Mouse (Mus musculus): ENCODE data around the gene Mast1.
A peak's percentile ranks its signal among the peaks of the same experiment; 100 is the strongest.

The Mast1 gene

GRCm38 (mm10) chr8:84943699-84944098 is 6.5 kb upstream of the Mast1 start:
- peak; percentile 55 for DNase-seq (ENCODE audit: low spot score)

- DNase-seq (ENCODE audit: low spot score): no peak
Observed at GRCm38 (mm10) chr8:84937620-84938485, 694 bp upstream of the Mast1 start.

GRCm38 (mm10) chr8:84936041-84936961 is 858 bp downstream of the Mast1 start:
- peak; percentile 50 for DNase-seq (ENCODE audit: low spot score)

- DNase-seq (ENCODE audit: low spot score): peak; percentile 74
Observed at GRCm38 (mm10) chr8:84935489-84935888, 1.7 kb downstream of the Mast1 start.

DNA sequence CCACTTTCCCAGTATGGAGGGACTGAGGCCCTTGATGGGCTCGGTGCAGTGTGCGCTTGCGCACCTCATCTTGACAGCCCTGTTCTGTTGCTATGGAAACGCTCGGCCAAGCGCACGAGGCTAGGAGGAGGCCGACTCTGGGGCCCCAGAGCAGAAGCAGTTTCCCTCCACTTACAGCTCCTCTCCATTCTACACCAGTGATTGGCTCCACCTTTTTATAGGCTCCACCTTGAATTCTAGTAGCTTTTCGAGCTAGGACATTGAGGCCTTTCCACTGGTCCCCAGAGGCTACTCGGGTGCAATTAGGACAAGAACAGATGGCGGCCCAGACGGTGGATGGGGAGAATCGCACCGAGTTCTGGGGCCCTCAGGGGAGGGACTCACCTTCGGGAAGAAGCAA is 2.3 kb downstream of the Mast1 start:
- DNase-seq (ENCODE audit: low spot score): peak; percentile 96

GRCm38 (mm10) chr8:84933767-84934559 is 3.2 kb downstream of the Mast1 start:
- DNase-seq (ENCODE audit: low spot score): no peak

GRCm38 (mm10) chr8:84930582-84930981 is 6.6 kb downstream of the Mast1 start:
- no peak for DNase-seq (ENCODE audit: low spot score)

GRCm38 (mm10) chr8:84928456-84929306 is 8.5 kb downstream of the Mast1 start:
- DNase-seq (ENCODE audit: low spot score): peak; percentile 89

DNA sequence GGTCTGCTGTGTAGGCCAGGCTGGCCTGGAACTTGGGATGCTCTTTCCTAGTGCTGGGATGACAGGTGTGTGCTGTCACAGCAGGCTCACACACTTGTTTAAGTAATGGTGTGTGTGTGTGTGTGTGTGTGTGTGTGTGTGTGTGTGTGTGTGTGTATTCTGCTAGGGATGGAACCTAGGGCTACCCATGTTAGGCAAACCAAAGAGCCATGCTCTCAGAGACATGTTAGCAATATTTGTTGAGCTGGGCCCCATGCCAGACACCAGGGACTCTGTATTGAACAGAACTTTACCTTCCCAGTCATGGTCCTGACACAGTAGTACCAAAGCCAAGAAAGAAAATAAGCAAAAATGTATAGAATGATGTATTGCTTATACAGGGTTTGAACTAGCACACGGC is 9.6 kb downstream of the Mast1 start:
- DNase-seq (ENCODE audit: low spot score): no peak

GRCm38 (mm10) chr8:84925557-84925956 is 11.6 kb downstream of the Mast1 start:
- no peak for DNase-seq (ENCODE audit: low spot score)

DNA sequence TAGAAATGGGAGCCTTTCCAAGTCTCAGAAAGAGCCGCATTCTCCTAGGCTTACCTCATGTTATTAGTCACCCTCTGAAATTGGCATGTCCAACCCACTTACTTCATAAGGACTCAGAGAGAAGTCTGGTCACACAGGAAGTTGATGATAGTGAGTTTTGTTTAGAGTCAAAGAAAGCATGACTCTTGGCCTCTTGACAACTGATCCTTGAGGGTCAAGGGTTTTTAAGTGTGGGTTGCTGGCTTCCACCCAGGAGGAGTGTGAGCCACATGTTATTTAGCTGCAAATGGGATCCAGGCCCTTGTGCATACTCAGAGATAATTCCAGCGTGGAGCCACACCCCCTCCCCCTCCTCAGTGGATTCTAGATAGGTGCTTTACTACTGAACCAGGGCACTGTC is 15.6 kb downstream of the Mast1 start:
- DNase-seq (ENCODE audit: low spot score): no peak

- no peak for DNase-seq (ENCODE audit: low spot score)
Observed at GRCm38 (mm10) chr8:84918646-84919045, 18.5 kb downstream of the Mast1 start.

DNA sequence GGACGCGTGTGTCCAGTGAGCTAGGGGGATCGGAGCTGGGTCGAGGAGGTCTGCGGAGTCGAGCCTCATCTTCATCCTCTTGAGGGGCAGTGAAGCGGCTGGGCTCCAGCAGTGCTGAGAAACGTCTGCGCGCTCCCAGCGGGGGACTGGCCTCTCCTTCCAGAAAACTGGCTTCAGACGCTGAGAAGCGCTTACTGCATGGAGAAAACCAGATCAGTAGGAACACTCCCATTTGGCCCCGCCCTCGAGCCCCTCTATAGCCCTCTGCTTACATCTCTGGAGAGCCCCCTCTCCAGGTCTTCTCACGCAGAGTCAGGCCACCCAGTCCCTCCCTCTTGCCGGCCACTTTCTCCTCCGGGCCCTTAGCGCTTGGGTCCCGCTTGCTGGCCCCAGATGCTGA is 19.4 kb downstream of the Mast1 start:
- no peak for DNase-seq (ENCODE audit: low spot score)

GRCm38 (mm10) chr8:84915269-84915668 is 21.9 kb downstream of the Mast1 start:
- DNase-seq (ENCODE audit: low spot score): no peak

DNA sequence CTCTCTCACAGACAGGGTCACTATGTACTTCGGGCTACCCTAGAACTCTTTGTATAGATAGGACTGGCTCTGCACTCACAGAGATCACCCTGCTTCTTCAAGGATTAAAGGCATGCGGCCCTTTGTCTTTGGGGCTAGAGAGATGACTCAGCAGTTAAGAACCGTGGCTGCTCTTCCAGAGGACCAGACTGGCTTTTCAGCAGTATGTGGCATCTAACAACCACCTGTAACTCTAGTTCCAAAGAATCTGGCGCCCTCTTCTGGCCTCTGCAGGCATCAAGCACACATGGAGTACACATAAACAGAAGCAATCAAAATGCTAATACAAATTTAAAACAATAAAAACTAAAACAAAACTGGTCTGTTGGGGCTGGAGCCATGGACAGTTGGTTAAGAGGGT is 23.2 kb downstream of the Mast1 start:
- peak; percentile 56 for DNase-seq (ENCODE audit: low spot score)

DNA sequence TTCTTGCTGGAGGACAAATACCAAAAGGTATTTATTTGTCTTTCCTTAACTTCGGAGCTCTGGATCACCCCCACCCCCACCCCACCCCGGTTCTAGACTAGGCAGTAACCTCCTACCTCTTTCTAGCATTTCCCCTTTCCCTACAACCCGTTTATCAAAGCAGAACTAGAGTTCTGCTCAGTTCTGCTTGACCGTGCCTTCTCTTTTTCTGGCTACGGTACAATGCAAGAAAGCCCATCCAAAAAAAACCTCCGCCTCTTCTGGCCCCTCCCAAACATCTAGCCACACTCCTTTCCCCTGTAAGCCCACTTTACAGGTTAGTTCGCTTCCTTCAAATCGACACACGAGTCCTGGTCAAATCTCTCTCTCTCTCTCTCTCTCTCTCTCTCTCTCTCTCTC is 23.7 kb downstream of the Mast1 start:
- DNase-seq (ENCODE audit: low spot score): no peak

DNA sequence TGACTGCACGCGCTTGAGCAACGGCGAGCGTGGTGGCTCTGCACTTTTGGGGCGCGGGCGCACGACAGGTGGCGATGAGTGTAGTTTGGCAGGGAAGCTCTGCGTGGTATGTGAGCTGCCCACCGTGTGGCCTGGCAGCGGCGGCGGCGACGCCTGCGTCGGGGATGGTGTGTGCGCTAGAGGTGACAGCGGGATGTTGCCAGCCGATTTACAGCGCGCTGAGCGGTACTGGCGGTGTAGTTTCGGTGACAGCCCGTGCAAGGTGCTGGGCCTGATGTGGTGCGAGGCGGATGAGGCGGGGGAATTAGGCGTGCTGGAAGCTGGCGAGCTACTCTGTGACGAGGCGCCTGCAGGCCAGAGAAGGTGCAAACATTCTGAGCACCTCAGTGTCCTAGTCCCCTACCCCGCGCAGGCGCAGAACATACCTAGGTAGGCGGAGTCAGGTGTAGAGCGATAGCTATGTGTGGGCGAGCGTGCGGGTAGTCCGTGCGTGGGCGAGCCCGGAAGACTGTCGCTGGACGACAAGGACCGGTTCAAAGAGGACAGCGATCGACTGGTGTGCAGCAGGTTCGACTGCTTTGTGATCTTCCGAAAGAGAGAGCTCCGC is 24.2 kb downstream of the Mast1 start:
- DNase-seq (ENCODE audit: low spot score): peak; percentile 40

DNA sequence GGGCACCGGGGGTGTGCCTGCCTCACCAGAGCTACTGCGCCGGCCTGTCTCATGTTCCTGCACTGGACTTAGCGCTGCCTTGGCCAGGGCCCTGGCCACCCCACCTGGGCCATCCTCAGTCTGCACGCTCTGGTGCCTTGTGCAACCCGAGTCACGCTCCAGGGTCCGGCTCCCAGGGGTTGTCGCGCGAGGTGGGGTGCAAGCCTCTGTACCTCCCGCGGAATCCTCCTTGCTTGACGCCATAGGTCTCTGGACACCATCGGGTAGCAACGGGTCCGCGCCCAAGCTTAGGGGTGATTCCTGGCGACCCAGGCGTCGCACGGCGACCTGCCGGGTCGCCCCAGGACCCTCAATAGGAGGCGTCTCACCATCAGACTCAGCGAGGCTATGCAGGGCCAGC is 24.8 kb downstream of the Mast1 start:
- DNase-seq (ENCODE audit: low spot score): no peak

DNA sequence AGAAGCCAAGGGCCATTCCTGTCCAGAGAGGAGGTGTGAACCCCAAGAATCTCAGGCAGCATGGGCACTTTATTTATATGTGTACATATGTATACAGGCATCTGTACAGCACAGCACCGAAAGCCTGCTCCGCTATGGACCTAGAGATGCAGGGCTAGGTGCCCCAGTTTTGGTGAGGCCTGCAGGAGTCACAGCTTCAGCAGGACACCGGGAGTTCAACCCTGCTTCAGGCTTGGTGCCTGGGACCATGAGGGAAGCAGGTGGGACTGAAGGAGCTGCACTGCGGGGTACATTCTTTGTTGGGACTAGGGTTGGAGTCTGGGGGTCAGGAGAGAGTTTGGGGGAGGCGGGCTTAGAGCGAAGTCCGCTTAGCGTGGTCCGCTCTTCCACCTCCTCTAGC is 25.3 kb downstream of the Mast1 start:
- DNase-seq (ENCODE audit: low spot score): no peak

- DNase-seq (ENCODE audit: low spot score): no peak
Observed at GRCm38 (mm10) chr8:84910551-84910950, 26.6 kb downstream of the Mast1 start.

GRCm38 (mm10) chr8:84909949-84910348 is 27.2 kb downstream of the Mast1 start:
- no peak for DNase-seq (ENCODE audit: low spot score)
